Mouse (Mus musculus): ENCODE data around the gene Ppp5c.

The Ppp5c gene

DNA sequence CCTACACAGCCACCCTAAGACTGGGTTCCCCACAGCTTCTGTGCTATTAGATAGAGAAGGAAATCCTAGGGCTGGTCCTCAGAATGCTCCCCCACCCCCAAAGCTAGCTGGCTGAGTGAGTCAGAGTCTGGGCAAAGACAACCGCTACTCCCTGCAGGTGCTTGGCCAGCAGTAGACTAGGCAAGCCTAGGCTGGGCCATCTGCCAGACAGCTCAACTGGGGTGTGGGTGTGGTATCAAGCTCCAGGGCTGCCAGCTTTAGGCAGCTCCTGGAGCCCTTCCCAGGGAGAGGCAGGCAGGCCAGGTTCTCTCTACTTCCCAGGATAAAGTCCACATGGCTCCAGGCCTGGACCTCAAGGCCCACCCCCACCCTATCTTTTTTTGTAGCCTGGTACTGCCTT, 10.7 kb downstream of the Ppp5c start:
- no peak for DNase-seq (ENCODE audit: low read depth, low spot score)

- DNase-seq (ENCODE audit: low read depth, low spot score) = no peak
Measured at GRCm38 (mm10) chr7:17015381-17015780, 12.3 kb downstream of the Ppp5c start.

- no peak for DNase-seq (ENCODE audit: low read depth, low spot score)
Measured at GRCm38 (mm10) chr7:17011909-17012590, 15.7 kb downstream of the Ppp5c start.

DNA sequence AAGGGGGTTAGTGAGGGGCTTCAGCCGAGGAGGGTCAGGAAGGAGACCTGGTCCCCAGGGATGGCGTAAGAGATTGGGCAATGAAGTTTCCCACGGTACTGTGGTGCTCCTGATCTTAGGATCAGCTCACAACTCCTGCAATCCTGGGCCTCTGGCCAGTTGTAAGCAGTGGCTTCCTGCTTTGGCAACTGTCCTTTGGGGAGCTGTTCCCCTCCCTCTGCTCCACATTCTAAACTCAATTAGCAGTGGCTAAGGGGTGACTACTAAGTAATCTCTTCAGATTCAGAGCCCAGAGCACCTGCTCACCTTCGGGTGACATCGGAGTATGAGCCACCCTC, 17.7 kb downstream of the Ppp5c start:
- DNase-seq (ENCODE audit: low read depth, low spot score) = no peak

DNA sequence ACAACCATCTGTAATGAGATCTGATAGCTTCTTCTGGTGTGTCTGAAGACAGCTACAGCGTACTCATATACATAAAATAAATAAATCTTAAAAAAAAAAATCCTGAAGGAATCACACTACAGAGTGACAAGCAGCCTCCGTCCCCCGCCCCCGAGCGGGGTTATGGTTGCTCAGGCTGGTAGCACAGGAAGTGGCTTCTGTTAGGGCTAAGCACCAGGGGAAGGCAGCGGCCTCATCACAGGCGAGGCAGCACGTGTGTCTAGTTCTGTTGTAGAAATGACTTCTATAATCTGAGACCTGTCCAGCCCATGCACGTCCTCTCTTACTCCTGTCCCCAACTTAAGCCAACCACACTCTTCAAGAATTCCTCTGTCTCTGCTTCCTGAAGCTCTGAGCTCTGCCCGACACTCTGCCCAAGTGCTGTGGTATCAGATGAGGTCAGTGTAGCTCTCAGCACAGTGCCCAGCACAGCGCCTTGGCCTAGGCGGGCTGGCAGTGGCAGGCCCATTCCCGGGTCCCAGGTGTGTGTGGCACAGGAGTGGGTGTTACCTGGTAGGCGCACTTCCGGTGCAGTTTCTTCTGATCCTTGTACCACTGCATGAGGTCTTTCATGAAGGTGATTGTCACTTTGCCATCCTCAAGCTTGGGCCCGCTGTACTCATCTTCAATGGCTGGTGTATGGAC, 18.3 kb downstream of the Ppp5c start:
- no peak for DNase-seq (ENCODE audit: low read depth, low spot score)

DNA sequence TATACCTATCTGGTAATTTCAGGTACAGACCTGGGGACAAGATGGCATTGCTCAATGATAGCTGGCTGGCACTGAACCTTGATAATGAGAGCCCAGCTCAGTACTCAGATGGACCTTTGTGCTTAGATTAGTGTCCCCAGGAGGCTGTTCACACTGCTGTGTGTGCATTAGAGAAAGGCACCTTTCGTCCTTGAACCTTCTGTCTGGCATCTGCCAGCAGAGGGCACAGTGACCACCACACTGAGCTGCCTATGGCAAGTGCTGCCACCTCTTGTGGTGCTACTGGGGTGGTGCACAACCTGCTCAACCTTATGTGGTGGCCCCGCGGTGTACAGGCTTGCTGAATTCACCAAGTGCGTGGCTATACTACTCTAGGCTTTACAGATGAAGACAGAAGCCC, 20.4 kb downstream of the Ppp5c start:
- DNase-seq (ENCODE audit: low read depth, low spot score) = peak; percentile 56

GRCm38 (mm10) chr7:17004716-17005115, 23.0 kb downstream of the Ppp5c start:
- no peak for DNase-seq (ENCODE audit: low read depth, low spot score)

GRCm38 (mm10) chr7:17003230-17003960, 24.3 kb downstream of the Ppp5c start:
- no peak for DNase-seq (ENCODE audit: low read depth, low spot score)

- DNase-seq (ENCODE audit: low read depth, low spot score) = peak; percentile 87
Measured at GRCm38 (mm10) chr7:17002375-17003195, 25.1 kb downstream of the Ppp5c start.

DNA sequence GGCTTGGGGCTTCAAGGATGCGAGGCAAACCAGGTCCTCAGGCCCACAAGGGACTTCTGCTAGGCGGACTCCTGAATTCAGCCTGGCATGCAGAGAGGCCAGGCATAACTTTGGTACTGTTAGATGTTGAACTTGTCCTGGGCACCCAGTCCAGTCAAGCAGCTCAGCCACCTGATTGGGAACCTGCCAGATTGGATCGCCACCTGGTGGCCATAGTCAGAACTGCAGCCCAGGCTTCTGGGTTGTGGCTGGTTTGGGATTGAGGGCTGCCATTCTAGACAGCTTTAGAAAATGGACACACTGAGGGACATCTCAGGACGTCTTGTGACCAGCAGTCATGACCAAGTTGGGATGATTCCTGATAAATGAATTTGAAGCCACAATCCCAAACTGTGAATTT, 28.1 kb downstream of the Ppp5c start:
- DNase-seq (ENCODE audit: low read depth, low spot score) = peak; percentile 76

DNA sequence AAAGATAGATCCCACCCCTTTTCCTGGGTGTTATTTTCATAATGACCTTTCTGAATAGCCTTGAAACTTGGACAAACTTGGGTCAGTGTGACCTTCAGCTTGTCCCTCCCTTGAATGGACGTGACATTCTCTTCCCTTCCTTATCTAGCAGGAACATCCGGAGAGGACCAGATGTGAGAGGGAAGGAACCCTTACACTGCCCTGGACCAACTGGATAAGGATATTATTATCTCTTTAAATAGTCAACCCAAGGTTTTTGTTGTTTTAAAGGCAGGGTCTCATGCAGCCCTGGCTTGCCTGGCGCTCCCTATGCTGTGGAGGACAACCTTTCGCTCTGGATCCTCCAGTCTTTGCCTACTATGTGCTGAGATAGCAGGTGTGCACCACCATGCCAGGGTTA, 28.5 kb downstream of the Ppp5c start:
- DNase-seq (ENCODE audit: low read depth, low spot score) = no peak

- DNase-seq (ENCODE audit: low read depth, low spot score) = no peak
Measured at GRCm38 (mm10) chr7:16995345-16995744, 32.4 kb downstream of the Ppp5c start.

- no peak for DNase-seq (ENCODE audit: low read depth, low spot score)
Measured at GRCm38 (mm10) chr7:16994400-16994799, 33.3 kb downstream of the Ppp5c start.

GRCm38 (mm10) chr7:16993651-16994399, 33.9 kb downstream of the Ppp5c start:
- DNase-seq (ENCODE audit: low read depth, low spot score) = no peak

GRCm38 (mm10) chr7:16992451-16992807, 35.3 kb downstream of the Ppp5c start, which contains the start of gene Ccdc8:
TSS of gene Ccdc8 (plus strand) at chr7:16992708.
- no peak for DNase-seq (ENCODE audit: low read depth, low spot score)

DNA sequence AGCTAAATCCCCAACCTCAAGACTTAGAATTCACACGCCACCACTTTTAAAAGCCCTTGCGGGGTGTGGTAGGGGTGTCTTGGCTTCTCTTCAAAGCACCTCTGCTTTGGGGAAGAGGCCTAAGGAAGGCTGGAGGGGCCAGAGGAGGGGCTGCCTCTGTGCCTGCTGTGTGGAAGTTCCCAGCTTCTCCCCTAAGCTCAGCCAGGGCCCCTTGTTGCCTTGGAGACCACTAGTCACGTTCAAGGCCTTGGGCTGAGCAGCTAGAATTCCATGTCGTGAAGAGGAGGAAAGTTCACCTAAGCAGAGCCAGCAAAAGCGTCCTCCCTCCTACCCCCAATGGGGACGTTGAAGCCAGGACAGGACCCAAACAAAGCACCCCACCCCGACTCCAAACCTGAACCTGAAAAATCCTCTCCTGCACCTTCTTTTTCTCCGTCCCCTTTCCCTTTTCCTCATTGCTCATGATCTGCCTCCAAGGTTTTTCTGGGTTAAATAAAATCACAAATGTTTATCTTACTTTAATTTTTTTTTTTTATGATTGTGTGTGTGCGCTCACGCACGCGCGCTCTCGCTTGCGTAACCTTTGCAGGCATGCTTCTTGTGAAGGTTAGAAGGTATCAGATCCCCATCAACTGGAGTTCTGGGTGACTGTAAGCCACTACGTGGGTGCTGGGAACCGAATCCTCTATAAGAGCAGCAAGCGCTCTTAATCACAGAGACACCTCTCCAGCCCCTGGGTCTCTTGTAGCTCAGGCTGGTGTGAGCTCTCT, 35.9 kb downstream of the Ppp5c start:
- DNase-seq (ENCODE audit: low read depth, low spot score) = no peak

DNA sequence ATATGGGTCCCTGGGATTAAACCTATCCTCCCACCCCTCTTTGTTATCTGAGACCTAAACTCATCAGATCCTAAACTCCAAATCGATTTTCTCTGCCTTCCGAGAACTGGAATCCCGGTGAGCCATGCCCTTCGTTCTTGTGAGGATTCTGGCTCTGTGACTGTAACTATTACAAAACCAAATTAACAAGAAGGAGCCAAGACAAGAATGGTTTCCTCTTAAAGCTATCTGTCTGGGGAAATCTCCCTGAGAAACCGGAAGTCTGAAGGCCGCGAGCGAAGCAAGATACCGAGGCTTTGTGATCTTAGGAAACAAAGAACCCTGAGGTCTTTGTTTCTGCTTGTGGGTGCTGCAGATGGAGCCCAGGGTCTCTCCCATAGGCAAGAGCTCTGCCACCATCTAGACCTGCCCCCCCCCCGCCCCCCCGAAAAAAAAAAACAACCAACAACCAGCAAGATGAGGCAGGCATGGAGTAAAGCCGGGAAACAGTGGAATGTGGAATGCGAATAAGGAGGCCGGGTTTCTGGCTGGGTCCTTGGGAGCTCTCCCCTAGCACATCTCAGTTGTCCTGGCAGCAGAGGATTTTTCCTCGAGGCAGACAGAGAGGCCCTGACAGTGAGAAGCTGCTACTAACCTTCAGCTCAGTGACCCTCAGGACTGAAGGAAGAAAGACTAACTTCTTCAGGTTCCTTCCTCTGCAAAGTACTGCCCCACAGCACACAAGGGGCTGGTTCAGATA, 37.5 kb downstream of the Ppp5c start:
- no peak for DNase-seq (ENCODE audit: low read depth, low spot score)

- no peak for DNase-seq (ENCODE audit: low read depth, low spot score)
Measured at GRCm38 (mm10) chr7:16988405-16988804, 39.3 kb downstream of the Ppp5c start.

GRCm38 (mm10) chr7:16987541-16988149, 40.1 kb downstream of the Ppp5c start:
- DNase-seq (ENCODE audit: low read depth, low spot score) = no peak
